Mouse (Mus musculus): Measurements from ENCODE around the gene Smim11. TPM values are rescaled to one million over a fixed set of nuclear protein-coding genes. Genes with fewer than 3 reads are reported as not detected.

Smim11 gene
- total RNA-seq, 2 experiments from 2014 or later, result 71.7 to 72.1 TPM

- no peak for DNase-seq (ENCODE audit: low spot score in 2 of 2)
Measured at GRCm38 (mm10) chr16:92359229-92359628, 58.1 kb downstream of the Smim11 start, which contains the start of gene Kcne1. TSS of gene Kcne1 (minus strand) at chr16:92359468.

GRCm38 (mm10) chr16:92360711-92361110 is 59.6 kb downstream of the Smim11 start:
- DNase-seq (ENCODE audit: low spot score in 2 of 2), result no peak

Other genes with a start within 250 kb of the Smim11 start
- 10 to 100 TPM; 20.9 to 23.8 TPM for gene Mrps6, start 243.0 kb upstream of the Smim11 start, total RNA-seq (2021)
- gene Gm49711, start 243.0 kb upstream of the Smim11 start, total RNA-seq (2021), result under 1 TPM in 1 of 2 experiments, not detected in 1; 0.32 TPM
- 1 to 10 TPM; 5.2 to 8.8 TPM for gene Slc5a3, start 243.0 kb upstream of the Smim11 start, total RNA-seq (2021)
- not detected for gene Kcne2, start 8.9 kb upstream of the Smim11 start, total RNA-seq (2021)
- not detected for gene Fam243, start 20.2 kb downstream of the Smim11 start, total RNA-seq (2021)
- not detected for gene Kcne1, start 58.2 kb downstream of the Smim11 start, total RNA-seq (2021)
- 10 to 100 TPM; 31.1 to 37.8 TPM for gene Rcan1, start 169.6 kb downstream of the Smim11 start, total RNA-seq (2021)
- under 1 TPM; 0.20 to 0.23 TPM for gene Clic6, start 184.4 kb downstream of the Smim11 start, total RNA-seq (2021)

All from gastrocnemius, postnatal 4 days (tissue).